Mouse (Mus musculus): ENCODE results near the gene Parg.

DNA sequence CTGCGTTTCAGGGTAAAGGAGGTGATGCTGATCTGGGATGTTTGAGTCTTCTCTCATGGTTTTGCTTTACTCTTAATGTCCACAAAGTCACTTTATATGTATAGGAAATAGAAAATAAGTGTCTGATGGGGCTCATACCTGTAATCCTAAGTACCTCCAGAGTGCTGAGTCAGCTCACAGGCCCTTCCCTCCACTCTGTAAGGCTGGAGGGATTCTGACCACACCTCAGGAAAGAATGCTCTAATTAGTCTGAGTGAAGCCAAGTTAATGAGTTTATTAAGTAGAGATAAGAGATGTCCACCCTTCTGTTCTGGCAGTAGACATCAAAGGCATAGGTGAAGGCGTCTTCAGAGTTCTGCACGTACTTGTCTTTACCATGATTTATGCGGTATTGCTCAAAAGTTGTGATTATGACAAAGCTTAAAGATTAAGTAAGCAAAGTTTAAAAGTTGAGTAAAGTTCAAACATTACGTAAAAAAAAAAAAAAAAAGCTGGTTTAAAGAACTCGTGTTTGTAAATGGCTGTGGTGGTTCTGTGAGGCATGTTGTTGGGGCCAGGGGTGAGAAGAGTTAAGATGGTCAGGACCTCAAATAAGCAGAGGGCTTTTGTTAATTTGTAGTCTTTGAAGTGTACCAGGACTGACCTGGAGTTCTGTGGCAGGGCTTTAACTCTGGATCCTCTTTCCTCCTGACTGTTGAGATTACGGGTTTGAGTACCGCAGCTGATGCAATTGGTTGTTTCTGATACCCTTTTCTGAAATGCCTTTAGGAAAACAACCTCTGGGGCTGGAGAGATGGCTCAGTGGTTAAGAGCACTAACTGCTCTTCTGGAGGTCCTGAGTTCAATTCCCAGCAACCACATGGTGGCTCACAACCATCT is 37.3 kb upstream of the Parg start:
- TF ChIP-seq SMC3 (IDR thresholded peaks at IDR 0.05; ENCODE audit: low read depth, low read length) (no peak), MAZ (IDR thresholded peaks at IDR 0.05; ENCODE audit: low read depth, low read length) (no peak), USF1 (IDR thresholded peaks at IDR 0.05; ENCODE audit: low read depth, low read length) (no peak), MYC (IDR thresholded peaks at IDR 0.05; ENCODE audit: low read depth, low read length) (no peak), EP300 (IDR thresholded peaks at IDR 0.05; ENCODE audit: low read length) (no peak), JUND (conservative IDR thresholded peaks at IDR 0.05; ENCODE audit: low read depth, low read length) (no peak), CTCF (conservative IDR thresholded peaks at IDR 0.05 in 1 of 2, IDR thresholded peaks at IDR 0.05 in 1 of 2; ENCODE audit: low read depth in 2 of 2, low read length in 2 of 2) (no peak), MAX (IDR thresholded peaks at IDR 0.05; ENCODE audit: low read length) (no peak), POLR2A (IDR thresholded peaks at IDR 0.05; ENCODE audit: low read depth, low read length) (no peak), ETS1 (conservative IDR thresholded peaks at IDR 0.05; ENCODE audit: low read depth, low read length) (no peak), MEF2A (IDR thresholded peaks at IDR 0.05; ENCODE audit: borderline replicate concordance, low read depth, low read length) (no peak), TCF12 (IDR thresholded peaks at IDR 0.05; ENCODE audit: low read depth, low read length) (no peak)
